Mouse (Mus musculus) midbrain, postnatal 0 days (tissue): ENCODE measurements around the gene Fbf1. TPM values are rescaled to one million over a fixed set of nuclear protein-coding genes. Genes with fewer than 3 reads are reported as not detected.

Experiments used
- ATAC-seq: fragments of 200-750 bp; cut with Nextera tagmentation; 2 replicates; pipeline ENCODE4 v1.8.0; 2017; ENCODE audit warnings: moderate number of reproducible peaks, mild to moderate bottlenecking, moderate TSS enrichment, moderate library complexity; ENCODE audit not compliant: low FRiP score
- DNase-seq: peaks from one replicate; pipeline ENCODE4 v3.0.0-alpha.2; 2015; ENCODE audit warnings: low spot score
- H3K27ac ChIP-seq: fragments of 300-500 bp; sonication (generic); 2 replicates; pipeline ENCODE4 v1.5.1; 2014; ENCODE audit warnings: low read depth, mild to moderate bottlenecking, low read length, mixed read lengths
- H3K27me3 ChIP-seq: fragments of 300-500 bp; sonication (generic); 2 replicates; pipeline ENCODE4 v1.6.1; 2014; ENCODE audit warnings: low read length, control low read depth, mixed read lengths; ENCODE audit not compliant: insufficient read depth
- H3K36me3 ChIP-seq: fragments of 300-500 bp; sonication (generic); 2 replicates; pipeline ENCODE4 v1.6.1; 2014; ENCODE audit warnings: low read length, control low read depth, mixed read lengths; ENCODE audit not compliant: insufficient read depth
- H3K4me1 ChIP-seq: fragments of 300-500 bp; sonication (generic); 2 replicates; pipeline ENCODE4 v1.6.1; 2014; ENCODE audit warnings: mild to moderate bottlenecking, control low read depth, antibody characterized with exemption, low read length, mixed read lengths; ENCODE audit not compliant: insufficient read depth
- H3K4me2 ChIP-seq: fragments of 300-500 bp; sonication (generic); 2 replicates; pipeline ENCODE4 v1.6.1; 2014; ENCODE audit warnings: low read depth, mild to moderate bottlenecking, low read length, mixed read lengths; ENCODE audit not compliant: poor library complexity, severe bottlenecking
- H3K4me3 ChIP-seq: fragments of 300-500 bp; sonication (generic); 2 replicates; pipeline ENCODE4 v1.5.1; 2014; ENCODE audit warnings: low read depth, mild to moderate bottlenecking, low read length, moderate library complexity
- H3K9ac ChIP-seq: fragments of 300-500 bp; sonication (generic); replicated peaks from 2 replicates; pipeline ENCODE4 v1.6.1; 2014; ENCODE audit warnings: mild to moderate bottlenecking, low read length, moderate library complexity, mixed read lengths; ENCODE audit not compliant: poor library complexity, severe bottlenecking
- H3K9me3 ChIP-seq: fragments of 300-500 bp; sonication (generic); 2 replicates; pipeline ENCODE4 v1.6.1; 2016; ENCODE audit warnings: low read length, control low read depth
- CTCF ChIP-seq: IDR thresholded peaks from 2 replicates; pipeline ENCODE4 v1.5.1; 2016; ENCODE audit warnings: antibody characterized with exemption, mild to moderate bottlenecking
- WGBS: fragments of 180-500 bp; shearing (Covaris S2); extraction: QIAGEN DNeasy Blood & Tissue Kit; methylation state at CpG from one replicate; pipeline ENCODE4 v1.1.7; 2014; 5-methylcytosine and 5-hydroxymethylcytosine counted together
- polyA plus RNA-seq: library from polyadenylated mRNA; unstranded; fragments of >200 nt; fragmentation: Nextera tagmentation; extraction: Ambion mirVana; gene quantifications from 2 replicates; pipeline ENCODE4 v1.2.1, GENCODE M21; 2015
- total RNA-seq: library from RNA; depleted of rRNA; stranded (reverse); fragments of >200 nt; gene quantifications from 2 replicates; pipeline ENCODE4 v1.2.3, GENCODE M21; 2014

Gene Fbf1
- total and polyA plus RNA-seq, 2 experiments from 2014 or later: 43.7 to 83.0 TPM

DNA sequence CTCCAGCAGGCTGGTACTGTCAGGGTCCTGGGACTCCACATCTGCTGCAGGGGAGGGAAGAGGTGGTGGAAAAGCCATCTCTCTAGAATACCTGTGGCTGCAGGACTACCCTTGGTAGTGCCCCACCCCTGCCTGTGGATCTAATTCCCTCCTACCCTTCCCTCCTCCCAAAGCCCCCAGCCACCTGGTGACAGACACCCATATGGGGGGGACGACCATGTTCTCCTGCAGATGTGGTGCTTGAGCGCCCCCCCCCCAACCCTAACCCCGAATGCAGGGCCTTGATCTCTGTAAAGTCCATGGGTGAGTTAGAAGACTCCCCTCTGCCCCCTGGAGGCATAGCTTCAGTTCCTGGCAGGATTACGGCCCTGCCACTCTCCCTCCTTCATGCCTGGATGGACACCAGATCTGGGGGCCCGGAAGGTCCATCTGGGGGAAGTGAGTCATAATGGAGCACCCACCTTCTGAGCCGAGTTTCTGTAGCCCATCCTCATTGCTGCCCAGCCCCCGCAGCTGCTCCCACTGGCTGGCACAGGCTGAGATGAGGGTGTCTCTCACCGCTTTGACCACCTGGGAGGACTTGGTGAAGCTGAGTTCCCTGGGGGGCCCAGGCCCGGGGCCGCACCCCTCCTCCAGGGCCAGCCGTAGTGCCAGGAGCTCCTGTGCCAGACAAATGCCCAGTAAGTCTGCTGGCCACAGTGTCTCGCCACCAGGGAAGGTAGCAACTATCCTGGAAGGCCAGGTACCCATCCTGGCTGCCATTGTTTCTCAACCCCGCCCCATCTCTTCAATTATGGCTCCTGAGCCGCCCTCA is 60.8 kb downstream of the Fbf1 start:
- TF ChIP-seq CTCF: peak; percentile 28
- DNase-seq (no peak), ATAC-seq (no peak)
- Histone ChIP-seq H3K27me3 (peaks cover 50% of the 10 kb centered on the region), H3K27ac (no peak overlapping the region), H3K4me2 (peak overlapping the region; percentile 66), H3K9me3 (no peaks in the 10 kb centered on the region), H3K4me3 (no peak overlapping the region; the same call in 1 of the 2 replicates), H3K36me3 (no peaks in the 10 kb centered on the region), H3K9ac (0 out of 2 replicates have a peak overlapping the region, but pooled peaks have one; percentile 13), H3K4me1 (no peaks in the 10 kb centered on the region)
- 22% methylated on average over 12 of the region's 14 CpGs for WGBS

DNA sequence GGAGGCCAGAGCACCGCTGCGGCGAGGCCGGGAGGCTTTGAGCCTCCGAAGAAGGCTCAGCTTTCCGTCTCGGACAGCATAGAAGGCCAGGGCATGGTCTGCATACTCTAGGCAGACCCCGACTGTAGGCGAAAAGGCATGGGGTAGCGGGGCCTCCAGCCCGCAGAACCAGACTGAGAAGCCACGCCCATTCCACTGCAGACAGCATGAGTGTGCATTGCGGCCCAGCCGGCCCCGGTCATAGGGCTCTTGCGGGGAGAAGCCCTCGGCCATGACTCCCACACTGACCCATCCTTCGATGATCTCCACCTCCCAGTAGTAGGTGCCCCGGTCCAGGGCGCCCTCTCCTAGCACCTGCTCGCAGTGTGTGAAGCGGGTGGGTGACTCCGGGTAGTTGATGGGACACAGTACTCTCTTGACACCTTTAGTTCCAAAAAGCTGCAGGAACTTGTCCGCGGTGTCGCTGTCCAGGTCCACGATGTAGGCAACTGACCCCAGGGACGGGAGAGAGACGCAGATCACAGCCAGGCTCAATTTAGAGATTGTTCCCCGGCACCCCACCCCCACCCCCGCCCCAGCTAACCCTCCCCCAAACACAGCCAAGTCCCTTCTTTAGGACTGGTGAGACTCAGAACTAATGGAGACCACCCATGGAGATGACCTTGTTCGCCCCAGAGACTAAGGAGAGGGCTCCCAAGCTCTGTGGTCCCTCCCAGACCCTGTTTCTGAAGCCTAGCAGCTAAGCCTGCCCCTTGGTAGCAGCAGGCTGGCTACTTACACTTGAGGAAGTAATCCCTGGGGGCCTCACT is 61.6 kb downstream of the Fbf1 start:
- Histone ChIP-seq H3K4me1 (no peaks in the 10 kb centered on the region), H3K9me3 (no peaks in the 10 kb centered on the region), H3K27me3 (peaks cover 50% of the 10 kb centered on the region), H3K27ac (no peak overlapping the region), H3K4me2 (no peak overlapping the region), H3K36me3 (no peaks in the 10 kb centered on the region), H3K4me3 (no peak overlapping the region), H3K9ac (0 out of 2 replicates have a peak overlapping the region, but pooled peaks have one; percentile 13)
- WGBS: 27% methylated on average over 31 of the region's 32 CpGs
- DNase-seq: no peak
- no peak for ATAC-seq
- TF ChIP-seq CTCF: no peak

DNA sequence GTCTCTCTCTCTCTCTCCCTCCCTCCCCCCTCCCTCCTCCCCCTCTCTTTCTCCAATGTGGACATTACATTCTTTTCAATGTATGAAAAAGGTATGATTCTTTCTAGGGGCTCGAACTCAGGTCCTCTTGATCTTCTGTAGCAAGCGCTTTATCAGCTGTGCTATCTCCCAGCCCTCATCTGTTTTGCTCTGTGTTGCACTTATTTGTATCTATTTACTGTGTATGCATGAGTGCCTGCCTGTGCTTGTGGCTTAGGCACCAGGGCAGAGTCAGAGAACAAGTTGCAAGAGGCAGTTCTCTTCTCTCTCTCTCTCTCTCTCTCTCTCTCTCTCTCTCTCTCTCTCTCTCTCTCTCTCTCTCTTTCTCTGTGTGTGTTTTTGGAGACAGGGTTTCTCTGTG is 62.9 kb downstream of the Fbf1 start:
- DNase-seq: no peak
- Histone ChIP-seq H3K4me2 (no peak overlapping the region), H3K27ac (no peak overlapping the region), H3K4me3 (no peak overlapping the region), H3K9ac (no peak overlapping the region), H3K36me3 (no peaks in the 10 kb centered on the region), H3K9me3 (no peaks in the 10 kb centered on the region), H3K27me3 (peaks cover 37% of the 10 kb centered on the region), H3K4me1 (no peaks in the 10 kb centered on the region)
- no peak for ATAC-seq
- 91% methylated on average over 2 of the region's 2 CpGs for WGBS
- no peak for TF ChIP-seq CTCF

DNA sequence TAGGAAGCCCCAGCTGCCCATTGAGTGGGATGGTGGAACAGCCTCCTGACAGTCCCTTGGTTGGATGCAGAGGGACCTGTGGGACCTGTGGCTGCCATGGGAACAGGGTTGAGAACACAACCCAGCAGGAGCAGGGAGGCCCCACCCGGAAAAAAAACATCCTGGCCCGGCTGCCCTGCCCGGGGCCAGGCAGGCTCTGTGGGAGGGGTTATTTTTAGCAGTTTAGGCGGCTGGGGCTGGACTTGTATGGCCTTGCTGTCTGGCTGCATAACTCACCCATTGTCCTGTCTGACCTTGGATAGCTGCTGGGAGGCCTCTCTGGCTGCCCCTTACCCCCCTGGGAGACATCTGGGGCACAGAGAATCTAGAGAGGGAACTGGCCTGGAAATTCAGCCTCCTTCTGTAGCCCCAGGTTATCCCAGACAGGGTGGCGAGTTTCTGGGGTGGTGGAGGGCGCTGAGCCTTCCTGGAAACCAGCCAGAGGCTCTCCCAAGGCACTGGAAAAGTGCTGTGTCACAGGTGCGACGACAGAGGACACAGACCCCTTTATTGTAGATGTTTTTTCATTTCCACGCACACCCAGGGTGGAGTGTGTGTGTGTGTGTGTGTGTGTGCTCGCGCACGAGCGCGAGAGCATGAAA is 63.8 kb downstream of the Fbf1 start:
- Histone ChIP-seq H3K27ac (0 out of 2 replicates have a peak overlapping the region, but pooled peaks have one; percentile 21), H3K9me3 (no peaks in the 10 kb centered on the region)

DNA sequence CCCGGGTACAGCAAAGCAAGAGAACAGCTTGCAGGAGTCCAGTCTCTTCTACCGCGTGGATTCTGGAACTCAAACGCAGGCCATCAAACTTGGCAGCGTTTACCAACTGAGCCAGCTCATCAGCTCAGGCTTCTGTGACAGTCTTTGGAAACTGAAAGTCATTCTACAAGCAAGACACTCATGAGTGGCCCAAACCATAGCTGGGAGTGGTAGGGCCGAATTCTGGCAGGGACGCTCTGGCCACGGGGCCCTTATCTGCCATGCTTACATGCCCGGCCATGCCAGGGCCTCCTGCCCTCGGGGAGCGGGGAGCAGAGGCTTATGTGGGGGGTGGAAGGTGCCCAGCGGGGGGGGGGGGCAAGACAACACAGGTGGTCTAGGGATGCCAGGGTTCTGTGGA is 64.4 kb downstream of the Fbf1 start:
- DNase-seq (no peak), ATAC-seq (no peak)
- Histone ChIP-seq H3K4me2 (no peak overlapping the region), H3K27ac (0 out of 2 replicates have a peak overlapping the region, but pooled peaks have one; percentile 26), H3K9me3 (no peaks in the 10 kb centered on the region), H3K27me3 (peaks cover 22% of the 10 kb centered on the region), H3K4me1 (no peaks in the 10 kb centered on the region), H3K4me3 (no peak overlapping the region), H3K36me3 (no peaks in the 10 kb centered on the region), H3K9ac (no peak overlapping the region)
- 79% methylated on average over 12 of the region's 12 CpGs for WGBS
- no peak for TF ChIP-seq CTCF

More for the DNA sequence above, 63.8 kb downstream of the Fbf1 start:
- ATAC-seq (no peak), DNase-seq (peak; percentile 23)
- Histone ChIP-seq H3K4me3 (no peak overlapping the region), H3K4me1 (no peaks in the 10 kb centered on the region), H3K36me3 (no peaks in the 10 kb centered on the region), H3K27me3 (peaks cover 28% of the 10 kb centered on the region), H3K9ac (no peak overlapping the region), H3K4me2 (no peak overlapping the region)
- 40% methylated on average over 14 of the region's 14 CpGs for WGBS
- no peak for TF ChIP-seq CTCF
